Mouse (Mus musculus): ENCODE measurements around the gene Tspan2. TPM values are rescaled to one million over a fixed set of nuclear protein-coding genes. Genes with fewer than 3 reads are reported as not detected.

The Tspan2 gene
- polyA plus RNA-seq, 1 experiment from 2014 or later = 7.5 TPM

Other genes starting within 250 kb of the Tspan2 start
- gene Tshb, start 48.2 kb downstream of the Tspan2 start, polyA plus RNA-seq (2016; fragmentation: Nextera tagmentation; extraction: Ambion mirVana) = 0.07 and 0.17 TPM in 2 replicates
- not detected in 2 replicates for gene Sycp1, start 201.6 kb downstream of the Tspan2 start, polyA plus RNA-seq (2016; fragmentation: Nextera tagmentation; extraction: Ambion mirVana)
- gene Nr1h5, start 229.6 kb downstream of the Tspan2 start, polyA plus RNA-seq (2016; fragmentation: Nextera tagmentation; extraction: Ambion mirVana) = not detected in 2 replicates

Data from hindbrain, embryonic 12.5 days (tissue).